Mouse (Mus musculus): ENCODE results near the gene Clec2i. TPM values are rescaled to one million over a fixed set of nuclear protein-coding genes. Genes with fewer than 3 reads are reported as not detected.
"Not testable (repeated sequence)": the region's sequence is repeated elsewhere in the genome, so short reads cannot be mapped to it uniquely, and the experiment has no call there.

Gene Clec2i
- polyA plus RNA-seq, 1 experiment from 2014 or later, result 0.14 TPM

- Histone ChIP-seq H3K9ac (no peak within 1 kb of the TSS), H3K4me1 (ENCODE audit: insufficient read depth) (no peaks in the 10 kb centered on the region), H3K4me3 (ENCODE audit: low read depth, low read length) (no peak within 1 kb of the TSS), H3K9me3 (ENCODE audit: low read depth, low read length) (no peaks in the 10 kb centered on the region), H3K36me3 (ENCODE audit: insufficient read depth) (no peaks in the 10 kb centered on the region), H3K27ac (ENCODE audit: low read depth) (no peak within 1 kb of the TSS), H3K27me3 (ENCODE audit: insufficient read depth, low read length) (no peaks in the 10 kb centered on the region), H3K4me2 (no peak within 1 kb of the TSS)
- DNase-seq, result no peak
- ATAC-seq (ENCODE audit: insufficient read depth), result no peak
- 57% methylated on average over 2 of the region's 2 CpGs for WGBS
- no peak for TF ChIP-seq CTCF (IDR thresholded peaks at IDR 0.05; ENCODE audit: low read depth)
These were observed 3.6 kb downstream of the Clec2i start, which contains the start of gene BC035044 for GRCm38 (mm10) chr6:128890948-128891355. Gene BC035044 (minus strand): TSS chr6:128891126.

DNA sequence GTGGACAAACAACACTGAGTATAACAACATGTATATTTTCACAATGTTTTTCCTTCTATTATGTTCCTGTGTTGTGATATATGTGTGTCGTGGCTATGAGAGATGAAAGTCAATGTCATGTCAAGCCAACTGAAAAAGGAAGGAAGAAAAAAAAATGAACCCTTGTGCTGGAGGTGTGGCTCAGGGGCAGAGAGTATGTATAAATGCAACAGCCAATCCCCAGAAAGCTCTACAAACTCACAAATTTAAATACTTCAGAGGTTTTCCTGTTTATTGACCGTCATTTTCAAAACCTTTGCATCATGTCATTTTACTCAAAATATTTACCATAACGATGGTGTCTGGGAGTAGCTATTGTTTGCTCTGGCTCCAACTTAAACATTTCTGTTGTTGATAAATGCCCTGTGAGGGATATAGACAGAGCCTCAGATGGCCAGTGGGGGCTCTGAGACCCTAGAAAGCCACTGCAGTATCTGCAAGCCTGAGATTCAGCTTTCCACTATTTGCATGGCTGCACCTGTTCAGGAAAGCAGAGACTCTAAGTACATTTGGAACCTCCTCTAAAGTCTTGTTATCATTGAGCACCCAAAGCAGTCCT, 8.1 kb downstream of the Clec2i start:
- H3K4me2 ChIP-seq, result no peak overlapping the region
- no peaks in the 10 kb centered on the region for H3K27me3 ChIP-seq (ENCODE audit: insufficient read depth, low read length)
- DNase-seq, result peak; percentile 49
- no peak for TF ChIP-seq CTCF (IDR thresholded peaks at IDR 0.05; ENCODE audit: low read depth)
- no peak overlapping the region for H3K4me3 ChIP-seq (ENCODE audit: low read depth, low read length)
- no peak overlapping the region for H3K9ac ChIP-seq
- no peaks in the 10 kb centered on the region for H3K9me3 ChIP-seq (ENCODE audit: low read depth, low read length)
- H3K4me1 ChIP-seq (ENCODE audit: insufficient read depth), result no peaks in the 10 kb centered on the region
- H3K27ac ChIP-seq (ENCODE audit: low read depth), result no peak overlapping the region
- ATAC-seq (ENCODE audit: insufficient read depth), result peak; percentile 88
- 43% methylated on average over 3 of the region's 3 CpGs for WGBS
- H3K36me3 ChIP-seq (ENCODE audit: insufficient read depth), result no peaks in the 10 kb centered on the region

GRCm38 (mm10) chr6:128900044-128900443, 12.7 kb downstream of the Clec2i start:
- ATAC-seq (ENCODE audit: insufficient read depth), result no peak
- no peaks in the 10 kb centered on the region for H3K9me3 ChIP-seq (ENCODE audit: low read depth, low read length)
- no peaks in the 10 kb centered on the region for H3K4me1 ChIP-seq (ENCODE audit: insufficient read depth)
- H3K36me3 ChIP-seq (ENCODE audit: insufficient read depth), result no peaks in the 10 kb centered on the region
- H3K27ac ChIP-seq (ENCODE audit: low read depth), result no peak overlapping the region
- H3K4me2 ChIP-seq, result no peak overlapping the region
- no peak overlapping the region for H3K9ac ChIP-seq
- H3K27me3 ChIP-seq (ENCODE audit: insufficient read depth, low read length), result no peaks in the 10 kb centered on the region
- TF ChIP-seq CTCF (IDR thresholded peaks at IDR 0.05; ENCODE audit: low read depth), result peak; percentile 39
- H3K4me3 ChIP-seq (ENCODE audit: low read depth, low read length), result no peak overlapping the region
- WGBS, result 71% methylated on average over 2 of the region's 2 CpGs
- no peak for DNase-seq

GRCm38 (mm10) chr6:128900796-128901552, 13.6 kb downstream of the Clec2i start:
- not testable (repeated sequence) for H3K36me3 ChIP-seq (ENCODE audit: insufficient read depth); H3K9me3 ChIP-seq (ENCODE audit: low read depth, low read length); H3K4me1 ChIP-seq (ENCODE audit: insufficient read depth); H3K27me3 ChIP-seq (ENCODE audit: insufficient read depth, low read length); H3K4me2 ChIP-seq; ATAC-seq (ENCODE audit: insufficient read depth); DNase-seq; H3K27ac ChIP-seq (ENCODE audit: low read depth); H3K4me3 ChIP-seq (ENCODE audit: low read depth, low read length); H3K9ac ChIP-seq
- WGBS, result 84% methylated on average over 6 of the region's 6 CpGs

DNA sequence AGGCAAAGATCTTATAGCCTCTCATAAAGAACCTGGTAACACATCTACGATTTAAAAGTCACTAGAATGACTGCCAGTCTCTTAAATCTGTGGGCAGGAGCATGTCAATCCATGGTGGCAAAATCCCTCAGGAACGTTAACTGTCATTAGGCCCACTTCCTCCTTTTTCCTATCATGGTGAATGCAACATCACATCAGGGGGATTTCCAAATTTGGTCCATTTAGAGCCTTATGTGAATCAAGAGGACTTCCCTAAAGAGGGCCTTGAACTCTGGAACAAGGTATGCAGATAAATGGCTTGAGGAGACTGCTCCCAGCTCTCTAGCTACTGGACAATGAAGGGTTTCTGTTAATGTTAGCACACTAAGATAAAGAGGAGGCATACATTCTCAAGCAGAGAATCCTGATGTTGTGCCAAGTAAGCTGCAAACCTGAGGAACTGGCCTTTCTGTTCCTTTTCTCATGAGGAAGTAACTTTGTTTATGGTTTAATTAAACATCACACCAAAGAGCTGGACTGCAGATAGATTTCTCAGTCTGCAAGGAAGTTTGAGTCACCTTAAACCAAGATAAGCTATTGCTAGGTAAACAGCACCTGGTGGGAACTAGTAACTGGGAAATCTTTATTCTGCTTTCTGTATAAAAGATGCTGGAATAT, 26.3 kb downstream of the Clec2i start:
- Histone ChIP-seq H3K4me3 (ENCODE audit: low read depth, low read length) (no peak overlapping the region), H3K36me3 (ENCODE audit: insufficient read depth) (no peaks in the 10 kb centered on the region), H3K27me3 (ENCODE audit: insufficient read depth, low read length) (no peaks in the 10 kb centered on the region), H3K4me1 (ENCODE audit: insufficient read depth) (no peaks in the 10 kb centered on the region; the same call in 1 of the 2 replicates), H3K4me2 (no peak overlapping the region), H3K9me3 (ENCODE audit: low read depth, low read length) (no peaks in the 10 kb centered on the region), H3K27ac (ENCODE audit: low read depth) (no peak overlapping the region), H3K9ac (no peak overlapping the region)
- TF ChIP-seq CTCF (IDR thresholded peaks at IDR 0.05; ENCODE audit: low read depth), result no peak
- WGBS, result 75% methylated on average over 2 of the region's 2 CpGs
- ATAC-seq (ENCODE audit: insufficient read depth) (no peak), DNase-seq (peak; percentile 39)

DNA sequence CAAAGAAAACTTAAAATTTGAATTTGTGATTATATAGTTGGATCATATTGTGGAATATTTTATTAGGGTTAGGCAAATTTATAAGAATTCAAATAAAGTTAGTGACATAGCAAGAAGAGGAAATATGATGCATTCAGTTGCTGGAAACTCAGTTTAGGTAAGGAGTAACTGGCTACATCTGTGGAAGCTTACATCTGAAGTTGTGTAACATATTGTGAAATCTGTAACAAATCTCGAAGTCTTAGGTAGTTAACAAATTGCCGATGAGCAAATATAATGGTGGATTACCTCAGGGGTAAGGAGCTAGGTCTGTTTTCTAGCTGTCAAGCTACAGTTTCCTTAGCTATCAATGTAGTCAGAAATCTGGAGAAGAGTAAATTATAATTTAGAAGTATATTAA, 29.9 kb downstream of the Clec2i start:
- Histone ChIP-seq H3K9ac (no peak overlapping the region), H3K27ac (ENCODE audit: low read depth) (no peak overlapping the region), H3K4me1 (ENCODE audit: insufficient read depth) (no peaks in the 10 kb centered on the region; the same call in 1 of the 2 replicates), H3K27me3 (ENCODE audit: insufficient read depth, low read length) (no peaks in the 10 kb centered on the region), H3K4me2 (no peak overlapping the region), H3K9me3 (ENCODE audit: low read depth, low read length) (no peaks in the 10 kb centered on the region), H3K36me3 (ENCODE audit: insufficient read depth) (no peaks in the 10 kb centered on the region), H3K4me3 (ENCODE audit: low read depth, low read length) (no peak overlapping the region)
- ATAC-seq (ENCODE audit: insufficient read depth), result no peak
- no peak for DNase-seq
- WGBS, result 83% methylated on average over 2 of the region's 2 CpGs
- TF ChIP-seq CTCF (IDR thresholded peaks at IDR 0.05; ENCODE audit: low read depth), result no peak

GRCm38 (mm10) chr6:128933050-128933449, 45.7 kb downstream of the Clec2i start:
- Histone ChIP-seq H3K9ac (no peak overlapping the region), H3K27ac (ENCODE audit: low read depth) (peak overlapping the region; percentile 72; the same call in 1 of the 2 replicates), H3K4me3 (ENCODE audit: low read depth, low read length) (no peak overlapping the region), H3K36me3 (ENCODE audit: insufficient read depth) (no peaks in the 10 kb centered on the region), H3K4me1 (ENCODE audit: insufficient read depth) (peaks cover 5% of the 10 kb centered on the region; the same call in 1 of the 2 replicates), H3K27me3 (ENCODE audit: insufficient read depth, low read length) (no peaks in the 10 kb centered on the region), H3K4me2 (no peak overlapping the region), H3K9me3 (ENCODE audit: low read depth, low read length) (no peaks in the 10 kb centered on the region)
- 20% methylated on average over 2 of the region's 2 CpGs for WGBS
- peak; percentile 52 for DNase-seq
- no peak for TF ChIP-seq CTCF (IDR thresholded peaks at IDR 0.05; ENCODE audit: low read depth)
- ATAC-seq (ENCODE audit: insufficient read depth), result peak; percentile 74; the same call in 1 of the 2 replicates

DNA sequence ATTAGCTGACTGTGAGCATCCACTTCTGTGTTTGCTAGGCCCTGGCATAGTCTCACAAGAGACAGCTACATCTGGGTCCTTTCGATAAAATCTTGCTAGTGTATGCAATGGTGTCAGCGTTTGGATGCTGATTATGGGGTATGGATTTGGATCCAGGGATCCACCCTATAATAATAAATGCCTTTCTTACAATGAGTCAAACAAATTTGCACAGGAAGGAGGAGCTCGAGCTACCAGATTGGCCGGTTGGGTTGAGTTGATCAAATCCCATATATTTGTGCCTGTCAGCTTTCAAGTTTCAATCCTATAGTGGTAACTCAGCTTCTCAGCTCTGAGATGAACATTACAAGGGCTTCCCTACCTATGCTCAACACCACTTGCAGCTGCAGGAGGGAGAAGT, 46.7 kb downstream of the Clec2i start, which contains the start of gene Clec2g:
Clec2g (plus strand) TSS at position 301 of the 400 bp plus-strand sequence.
- not testable (repeated sequence) for H3K4me3 ChIP-seq (ENCODE audit: low read depth, low read length); DNase-seq; ATAC-seq (ENCODE audit: insufficient read depth); H3K9me3 ChIP-seq (ENCODE audit: low read depth, low read length); H3K27me3 ChIP-seq (ENCODE audit: insufficient read depth, low read length); H3K36me3 ChIP-seq (ENCODE audit: insufficient read depth); H3K4me2 ChIP-seq; H3K9ac ChIP-seq; H3K4me1 ChIP-seq (ENCODE audit: insufficient read depth)
- WGBS, result 95% methylated on average over 4 of the region's 4 CpGs
- H3K27ac ChIP-seq (ENCODE audit: low read depth), result peak within 1 kb of the TSS; percentile 72; the same call in 1 of the 2 replicates

- H3K36me3 ChIP-seq (ENCODE audit: insufficient read depth); H3K4me2 ChIP-seq; ATAC-seq (ENCODE audit: insufficient read depth); H3K27me3 ChIP-seq (ENCODE audit: insufficient read depth, low read length); H3K27ac ChIP-seq (ENCODE audit: low read depth); H3K4me1 ChIP-seq (ENCODE audit: insufficient read depth); H3K9me3 ChIP-seq (ENCODE audit: low read depth, low read length); H3K4me3 ChIP-seq (ENCODE audit: low read depth, low read length); DNase-seq; H3K9ac ChIP-seq: not testable (repeated sequence)
- 84% methylated on average over 4 of the region's 13 CpGs for WGBS
These were observed 48.7 kb downstream of the Clec2i start for GRCm38 (mm10) chr6:128935889-128936665.

All from lung, embryonic 14.5 days (tissue).